Mouse (Mus musculus) liver, postnatal 0 days (tissue): ENCODE measurements around the gene Ndufv1.

ENCODE experiments used
- CTCF ChIP-seq: sonication (generic); IDR thresholded peaks from 2 replicates; pipeline ENCODE4 v1.5.1; 2016; ENCODE audit warnings: antibody characterized with exemption, low read depth
- EP300 ChIP-seq: IDR thresholded peaks from 2 replicates; pipeline ENCODE4 v1.6.1; 2016; ENCODE audit warnings: antibody characterized with exemption, low read depth, mild to moderate bottlenecking

DNA sequence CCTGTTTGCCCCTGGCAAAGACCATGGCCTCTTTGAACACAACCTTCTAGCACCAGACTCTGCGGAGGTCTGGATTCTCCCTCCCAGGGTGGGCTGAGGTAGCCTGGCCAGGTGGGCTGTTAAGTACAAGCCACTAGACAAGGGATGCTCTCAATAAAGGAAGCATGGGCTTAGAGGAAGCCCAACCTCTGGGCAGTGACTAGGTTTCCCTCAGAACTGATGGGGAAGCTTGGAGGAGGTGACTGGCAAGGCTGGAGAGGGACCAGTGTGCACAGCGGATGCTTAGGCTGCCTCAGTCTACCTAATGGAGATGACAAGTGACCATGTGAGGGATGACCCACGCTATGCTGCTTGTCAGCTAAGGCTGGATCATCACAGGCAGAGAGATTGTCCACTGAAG, 20.6 kb downstream of the Ndufv1 start:
- TF ChIP-seq CTCF = no peak
- TF ChIP-seq EP300 = no peak
